Mouse (Mus musculus) layer of hippocampus, adult 11-12 months (tissue): ENCODE data around the gene Lenep.

Experiments
- DNase-seq: peaks from one replicate; pipeline ENCODE4 v3.0.0; 2022; ENCODE audit warnings: low spot score

The Lenep gene

DNA sequence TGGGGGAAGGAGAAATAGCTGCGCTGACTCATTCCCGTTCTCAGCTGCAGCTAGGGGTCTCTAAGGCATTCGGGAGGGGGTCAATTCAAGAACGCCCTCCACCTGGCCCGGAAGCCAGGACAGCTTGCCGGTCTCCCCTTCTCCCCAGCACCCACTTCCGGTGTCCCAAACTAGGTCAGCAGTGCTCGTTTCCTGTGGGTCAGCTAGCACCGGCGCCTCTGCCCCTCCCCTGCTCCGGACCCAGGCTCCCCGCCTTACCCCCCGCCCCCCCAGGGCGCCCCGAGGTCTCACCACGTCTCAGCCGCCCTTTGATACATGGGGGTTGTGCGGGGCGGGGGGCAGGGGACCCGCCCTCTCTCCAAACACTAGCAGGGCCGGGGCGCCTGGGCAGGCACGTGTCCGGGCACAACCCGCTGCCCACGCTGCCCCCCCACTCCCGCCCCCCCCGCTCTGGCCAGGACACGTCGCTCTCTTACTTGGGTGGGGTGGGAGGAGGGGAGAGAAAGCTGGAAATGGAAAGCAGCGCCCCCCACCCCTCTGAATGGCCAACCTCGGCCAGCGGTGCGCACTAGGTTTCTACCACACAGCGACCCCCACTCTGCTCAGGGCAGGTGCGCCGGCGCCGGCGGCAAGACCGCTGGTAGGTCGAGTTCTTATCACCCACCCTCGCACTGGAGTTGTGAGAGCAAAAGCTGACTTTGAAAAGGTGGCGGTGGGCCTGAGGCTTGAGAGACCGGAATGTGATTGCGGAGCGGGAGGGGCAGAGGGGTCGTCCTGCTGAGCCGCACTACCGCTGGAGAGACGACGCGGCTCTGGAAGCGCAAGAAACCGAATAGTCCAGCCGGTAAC is 10.7 kb downstream of the Lenep start:
- no peak for DNase-seq

DNA sequence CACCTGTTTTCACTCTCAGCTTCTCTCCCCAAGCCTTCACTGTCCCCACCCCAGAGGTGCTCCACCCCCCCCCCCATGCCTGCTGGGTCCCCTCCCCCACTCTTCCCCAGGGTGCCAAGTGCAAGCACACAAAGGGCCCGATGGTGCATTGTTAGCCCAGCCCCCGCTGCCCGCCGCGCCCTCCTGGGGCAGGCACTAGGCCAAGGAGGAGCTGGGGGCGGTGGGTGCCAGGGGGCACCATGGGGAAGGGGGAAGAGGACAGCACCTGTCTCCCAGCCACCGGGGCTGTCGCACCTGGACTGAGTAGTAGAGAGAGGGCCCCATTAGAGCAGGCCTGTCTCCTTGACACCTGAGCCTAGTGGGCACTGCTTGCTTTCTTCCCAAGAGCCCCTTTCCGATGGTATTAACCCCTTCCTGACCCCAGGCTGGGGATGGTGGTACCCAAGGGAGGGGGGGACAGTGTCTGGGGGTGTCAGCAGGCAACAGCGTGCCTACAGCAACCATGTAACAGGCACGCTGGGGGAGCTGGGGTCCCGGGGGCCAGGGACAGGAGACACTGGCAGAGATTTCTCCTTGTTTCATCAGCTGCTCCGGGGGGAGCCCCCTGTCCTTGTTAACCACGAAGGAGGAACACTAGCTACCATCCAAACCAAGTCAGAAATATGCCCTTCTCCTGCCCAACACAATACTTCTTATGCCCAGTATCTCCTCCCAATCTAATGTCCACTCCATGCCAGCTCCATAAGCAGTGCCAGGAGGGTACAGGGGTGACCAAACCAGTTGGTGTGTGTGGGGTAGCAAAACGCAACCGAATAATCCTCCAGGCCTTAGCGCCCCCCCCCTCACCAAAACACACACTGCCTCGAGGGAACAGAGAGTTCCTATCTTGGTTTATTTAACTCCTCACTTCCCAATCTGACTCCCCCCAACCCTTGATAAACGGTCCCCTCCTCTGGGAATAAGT is 11.6 kb downstream of the Lenep start:
- DNase-seq: no peak

DNA sequence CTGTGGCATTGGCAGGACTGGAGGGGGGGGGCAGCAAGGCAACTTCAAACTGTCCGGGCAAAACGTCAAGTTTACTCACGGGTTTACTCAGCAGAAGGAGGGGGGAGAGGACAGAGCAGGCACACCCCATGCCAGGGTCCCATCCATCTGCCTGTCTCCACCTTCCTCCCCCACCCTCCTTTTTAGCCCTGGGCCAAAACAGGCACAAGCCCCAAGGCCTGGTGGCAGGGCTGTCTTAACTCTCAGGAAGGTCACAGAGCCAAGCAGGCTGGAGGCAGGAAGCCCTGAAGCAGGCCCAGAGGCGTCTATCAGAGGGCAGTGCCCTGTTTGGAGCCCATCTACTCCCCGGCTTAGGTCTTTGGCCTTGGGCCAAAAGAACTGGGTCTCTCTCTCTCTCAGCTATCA is 12.5 kb downstream of the Lenep start:
- no peak for DNase-seq

DNA sequence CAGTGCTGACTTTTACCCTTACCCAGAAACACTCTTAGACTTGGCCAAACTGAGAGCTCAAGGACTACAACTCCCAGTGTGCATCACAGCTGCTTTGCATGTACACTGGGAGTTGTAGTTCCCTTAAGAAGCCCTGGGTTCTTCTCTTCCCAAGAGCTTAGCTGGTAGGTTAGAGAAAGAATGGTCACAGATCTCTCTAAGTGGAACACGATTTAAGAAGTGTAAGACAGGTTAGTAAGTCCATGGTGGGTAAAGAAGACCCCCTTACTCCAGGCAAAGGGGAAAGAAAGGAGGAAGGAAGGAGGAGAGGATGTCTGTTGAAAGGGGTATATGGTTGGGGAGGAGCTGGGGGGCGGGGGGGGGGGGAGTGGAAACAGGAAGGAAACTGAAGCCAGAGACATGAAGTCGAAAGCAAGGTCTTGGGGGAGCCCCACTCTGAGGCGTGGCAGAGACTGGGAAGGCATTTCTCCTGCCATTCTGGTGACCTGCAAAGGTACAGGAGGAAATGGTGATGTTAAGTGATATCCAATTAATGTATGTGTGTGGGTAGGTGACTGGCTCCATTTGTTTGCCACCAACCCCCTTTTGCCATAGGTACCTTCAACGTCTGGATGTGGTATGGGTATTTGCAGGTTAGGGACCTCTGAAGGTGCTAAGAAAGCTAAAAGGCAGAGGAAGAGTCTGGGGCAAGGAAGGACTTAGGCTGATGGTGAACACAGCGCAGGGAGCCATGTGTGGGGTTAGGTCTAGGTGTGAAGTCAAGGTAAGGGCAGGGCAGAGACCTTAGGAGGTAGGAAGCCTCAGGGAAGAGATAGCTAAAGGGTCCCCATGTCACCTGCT is 13.5 kb downstream of the Lenep start:
- no peak for DNase-seq

DNA sequence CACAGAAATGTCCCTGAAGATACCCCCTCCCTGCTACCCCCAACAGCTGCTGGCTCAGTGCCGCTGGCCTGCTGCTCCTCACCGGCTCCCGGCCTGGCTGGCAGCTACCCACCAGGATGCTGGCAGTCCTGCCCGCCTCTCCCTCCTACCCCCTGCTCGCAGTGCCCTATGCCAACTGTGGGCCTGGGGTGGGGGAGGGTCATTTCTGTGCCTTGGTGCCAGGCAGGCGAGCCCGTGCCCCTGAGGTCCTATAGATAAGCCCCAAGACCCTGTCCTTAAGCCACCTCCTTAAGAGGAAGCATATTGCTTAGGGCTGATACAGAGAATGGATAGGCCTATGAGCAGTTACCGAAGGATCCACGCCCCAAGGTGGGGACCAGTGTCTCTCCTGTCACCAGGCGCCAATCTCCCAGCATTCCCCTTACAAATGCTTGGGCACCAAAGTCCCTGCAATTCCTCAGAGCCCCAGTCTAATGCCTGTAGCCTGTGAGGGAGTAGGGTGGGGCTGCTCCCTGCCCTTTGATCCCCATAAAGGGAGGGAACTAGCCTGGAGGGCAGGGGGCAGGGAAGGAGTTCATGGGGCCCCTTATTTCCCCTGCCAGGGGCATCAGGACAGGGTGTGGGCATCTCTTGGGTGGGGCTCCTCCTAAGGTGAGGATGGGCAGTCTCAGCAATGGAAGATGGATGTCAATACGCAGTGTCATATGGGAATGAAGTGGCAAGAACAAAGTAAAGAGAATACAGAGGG is 14.3 kb downstream of the Lenep start:
- DNase-seq: no peak

DNA sequence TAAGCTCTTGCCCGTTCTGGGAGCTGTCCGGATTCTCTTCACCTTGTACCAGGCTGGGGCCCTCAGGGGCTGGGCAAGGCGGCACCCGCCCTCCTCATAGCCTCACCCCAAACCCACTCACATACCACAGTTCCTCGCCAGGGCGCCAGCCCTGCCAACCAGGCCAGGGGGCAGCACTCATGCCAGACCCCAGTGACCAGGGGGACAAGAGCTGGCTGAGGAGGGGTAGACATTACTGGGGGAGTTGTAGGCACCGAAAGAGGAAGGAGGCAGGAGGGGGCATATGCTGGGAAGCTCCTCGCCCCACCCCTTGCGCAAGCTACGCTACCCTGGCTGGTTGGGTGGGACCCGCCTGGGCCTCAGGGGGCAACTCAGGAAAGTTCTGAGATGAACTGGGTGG is 15.0 kb downstream of the Lenep start:
- DNase-seq: no peak

DNA sequence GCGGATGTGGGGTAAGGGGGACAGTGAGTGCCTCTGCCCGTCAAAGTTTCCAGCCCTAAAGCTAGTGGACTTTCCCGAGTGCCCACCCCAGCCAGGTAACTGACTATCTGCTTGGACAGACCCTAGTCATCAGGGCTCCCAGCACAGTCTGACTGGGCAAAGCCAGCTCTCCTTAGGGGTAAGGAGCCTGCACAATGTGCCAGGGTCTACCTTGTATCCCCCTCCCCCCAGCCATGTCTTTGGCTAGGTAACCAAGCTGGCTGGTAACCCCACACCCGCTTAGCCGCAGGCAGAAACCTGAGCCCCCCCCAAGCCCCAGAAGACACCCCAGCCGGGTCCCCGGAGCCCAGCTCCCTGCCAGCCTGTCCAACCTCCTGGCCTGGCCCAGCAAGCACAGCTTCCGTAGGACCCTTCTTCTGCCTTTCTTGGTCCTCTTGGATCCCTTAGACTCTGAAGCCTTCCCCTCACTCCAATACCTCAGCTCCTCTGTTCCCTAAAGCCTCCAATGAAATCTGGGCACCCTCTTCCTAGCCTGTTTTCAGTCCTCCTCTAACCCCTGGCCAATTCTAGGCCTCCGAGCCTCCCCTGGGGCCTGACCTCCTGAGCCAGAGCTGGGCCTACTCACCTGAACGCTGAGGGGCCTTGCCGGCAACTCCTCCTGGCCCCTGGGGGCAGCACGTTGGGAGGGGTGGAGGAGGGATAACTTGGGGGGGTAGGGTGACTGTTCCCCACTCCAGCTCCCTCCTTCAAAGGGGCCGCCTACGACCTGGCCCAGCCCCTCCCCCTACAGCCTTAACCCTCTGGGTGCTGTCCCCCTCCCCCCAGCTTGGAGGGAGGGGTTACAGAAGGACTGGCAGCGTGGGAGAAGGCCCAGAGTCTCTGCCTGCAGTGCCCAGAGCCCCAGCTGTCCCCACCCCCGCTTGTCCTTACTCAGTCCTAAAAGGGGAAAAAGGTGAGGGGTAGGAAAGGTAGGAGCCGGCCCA is 15.9 kb downstream of the Lenep start:
- no peak for DNase-seq

DNA sequence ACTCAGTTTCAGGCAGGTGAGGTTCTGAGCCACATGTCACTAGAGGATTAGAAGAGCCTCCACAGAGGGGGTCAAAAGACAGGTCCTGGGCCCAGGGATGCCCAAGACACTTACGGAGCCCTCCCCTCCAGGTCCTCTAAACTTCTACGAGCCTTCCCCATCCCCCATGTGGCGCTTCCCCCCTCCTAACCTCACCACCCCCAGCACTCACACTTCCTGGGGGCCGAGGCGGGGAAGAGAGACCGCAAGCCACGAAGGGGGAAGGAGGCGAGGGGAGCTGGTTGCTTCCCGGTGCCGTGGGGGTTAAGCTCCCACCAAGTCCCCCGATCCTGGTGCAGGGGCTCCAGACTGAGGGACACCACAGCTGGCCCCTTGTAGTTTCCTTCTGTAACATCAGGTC is 17.1 kb downstream of the Lenep start:
- no peak for DNase-seq

DNA sequence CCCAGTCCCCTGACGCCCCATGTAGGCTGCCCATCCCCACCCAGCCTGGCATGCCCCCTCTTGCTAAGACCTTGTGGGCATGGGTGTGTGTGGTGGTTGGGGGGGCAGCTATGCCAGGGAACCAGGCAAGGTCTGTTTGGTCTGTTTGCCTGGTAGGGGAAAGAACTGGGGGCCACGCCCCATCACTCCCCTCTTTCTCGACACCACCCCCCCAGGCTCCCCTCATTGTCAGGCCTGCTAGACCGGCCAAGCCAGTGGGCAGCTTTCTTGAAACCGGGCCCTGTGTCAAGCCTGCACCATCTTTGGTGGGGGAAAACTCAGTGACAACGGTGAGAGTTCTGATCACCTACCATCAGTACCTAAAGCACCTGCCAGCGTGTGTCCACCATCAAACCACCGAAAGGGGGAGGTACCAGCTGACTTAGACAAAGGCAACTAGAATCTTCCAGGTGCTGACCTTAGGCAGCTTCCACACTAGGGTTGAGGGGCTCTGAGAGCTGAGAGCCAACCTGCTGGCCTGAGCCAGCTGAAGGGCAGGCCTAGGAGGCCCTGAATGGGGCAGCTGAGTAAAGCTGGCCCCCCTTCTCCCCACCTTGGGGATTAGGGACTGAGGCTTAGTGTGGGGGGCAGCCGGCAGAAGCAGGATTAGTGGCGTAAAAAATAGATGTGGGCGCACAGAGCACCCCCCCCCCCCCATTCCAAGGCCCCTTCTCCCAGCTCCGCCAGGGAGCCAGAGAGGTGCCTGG is 18.1 kb downstream of the Lenep start:
- DNase-seq: no peak

DNA sequence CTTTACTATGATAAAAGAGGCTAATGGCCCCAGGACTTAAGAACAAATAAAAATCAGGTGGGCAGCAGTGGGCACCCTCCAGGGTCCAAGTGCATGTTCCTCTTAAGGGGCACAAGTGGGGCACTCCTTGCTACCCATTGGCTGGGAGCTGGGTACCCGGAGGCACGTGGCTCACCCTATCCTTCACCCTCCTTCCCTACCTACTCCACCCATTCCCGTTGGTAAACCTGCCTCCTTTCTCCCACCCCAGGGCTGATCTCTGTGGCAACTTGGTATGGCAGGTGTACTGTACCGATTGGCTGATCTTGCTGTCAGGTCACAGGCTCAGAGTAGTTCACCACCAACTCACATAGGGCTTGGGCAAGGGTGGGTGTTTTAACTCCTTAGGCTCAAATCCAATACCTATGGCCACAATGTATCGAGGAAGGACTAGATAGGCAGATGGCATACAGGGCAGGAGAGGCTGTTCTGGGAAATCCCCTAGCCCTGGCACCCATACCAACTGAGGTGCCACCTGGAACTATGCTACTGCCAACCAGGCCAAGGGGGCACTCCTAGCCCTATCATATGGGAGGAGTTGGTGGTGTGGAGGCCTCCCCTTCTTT is 18.8 kb downstream of the Lenep start:
- DNase-seq: no peak

DNA sequence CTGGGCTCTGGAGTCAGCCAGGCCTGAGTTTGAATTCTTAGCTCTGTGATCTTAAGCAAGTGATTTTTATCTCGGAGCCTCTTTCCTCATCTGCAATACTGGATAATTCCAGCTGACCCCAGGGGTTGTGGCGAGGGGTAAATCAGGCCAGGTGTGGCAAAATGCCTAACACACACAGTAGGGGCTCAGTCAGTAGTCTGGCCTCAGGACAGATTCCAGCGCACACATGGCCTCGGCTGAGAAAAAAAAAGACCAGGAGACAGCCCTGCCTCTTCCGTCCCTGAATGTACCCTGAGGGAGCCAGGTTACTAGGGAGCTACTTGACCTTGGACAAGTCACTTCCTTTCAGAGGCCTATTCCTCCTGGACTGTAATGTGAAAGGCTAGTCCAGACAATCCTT is 19.6 kb downstream of the Lenep start:
- DNase-seq: no peak

DNA sequence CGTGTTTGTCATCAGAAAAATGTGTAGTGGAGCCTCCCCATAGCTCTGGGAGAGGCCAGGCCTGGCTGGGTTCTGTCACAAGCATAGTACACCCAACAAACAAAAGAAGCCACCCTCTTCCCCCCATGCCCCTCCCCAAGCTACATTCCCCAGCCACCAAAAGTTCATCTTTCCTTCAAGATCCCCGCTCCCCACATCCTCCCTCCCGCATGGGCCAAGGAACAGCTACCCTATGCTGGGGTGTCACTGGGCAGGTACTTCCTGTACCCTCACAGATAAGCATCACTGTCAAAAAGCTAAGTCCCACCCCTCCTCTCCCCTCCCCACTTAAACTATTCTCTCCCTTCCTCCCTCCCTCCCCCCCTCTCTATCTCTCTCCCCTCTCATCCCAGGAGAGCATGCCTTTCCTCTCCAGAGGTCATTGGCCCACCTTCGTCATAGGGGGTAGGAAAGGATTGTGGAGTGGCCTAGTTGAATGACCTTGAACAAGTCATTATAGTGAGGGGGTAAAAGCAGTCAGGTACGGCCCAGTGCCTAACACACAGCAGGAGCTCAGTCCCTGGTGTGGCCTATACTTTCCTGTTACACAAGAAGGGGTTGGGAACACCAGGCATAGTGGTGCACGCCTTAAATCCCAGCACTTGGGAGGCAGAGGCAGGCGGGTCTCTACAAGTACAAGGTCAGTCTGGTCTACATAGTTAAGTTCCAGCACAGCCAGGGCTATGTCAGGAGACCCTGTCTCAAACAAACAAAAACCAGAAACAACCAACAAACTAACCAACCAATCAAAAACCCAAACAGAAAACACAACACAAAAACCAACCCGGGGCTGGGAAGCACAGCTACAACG is 20.3 kb downstream of the Lenep start:
- no peak for DNase-seq

DNA sequence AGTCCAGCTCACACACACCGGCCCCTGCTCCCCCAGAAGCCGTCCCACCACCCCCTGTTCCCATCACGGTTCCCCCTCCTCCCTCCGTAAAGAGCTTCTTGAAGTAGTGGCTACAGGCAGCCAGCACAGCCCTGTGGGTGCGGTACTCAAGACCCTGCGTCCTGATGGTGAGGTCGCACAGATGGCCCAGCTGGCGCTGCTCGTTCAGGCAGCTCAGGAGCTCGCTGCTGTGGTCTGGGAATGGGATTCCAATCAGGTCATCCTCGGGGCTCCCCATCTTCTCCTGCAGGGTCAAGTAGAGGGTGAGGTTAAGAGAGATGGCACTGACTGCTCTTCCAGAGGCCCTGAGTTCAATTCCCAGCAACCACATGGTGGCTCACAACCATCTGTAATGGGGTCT is 21.4 kb downstream of the Lenep start:
- no peak for DNase-seq

DNA sequence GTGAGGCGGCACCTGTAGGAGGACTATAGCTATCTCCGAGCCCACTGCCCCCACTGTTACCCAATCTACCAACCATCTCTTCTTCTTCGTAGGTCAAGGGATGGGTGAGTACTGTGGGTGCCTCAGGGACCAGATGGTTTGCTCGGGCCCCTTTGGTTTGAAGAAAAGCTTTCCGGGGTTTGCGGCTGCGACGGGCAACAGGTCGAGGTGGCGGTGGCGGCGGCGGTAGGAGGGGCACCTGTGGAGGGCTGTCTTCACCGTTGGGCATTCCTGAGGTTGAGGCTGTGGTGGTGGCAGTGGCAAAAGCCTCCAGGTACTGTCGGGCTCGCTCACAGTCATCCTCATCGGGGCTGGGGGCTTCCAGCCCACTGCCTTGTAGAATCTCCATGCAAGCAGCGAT is 21.9 kb downstream of the Lenep start:
- no peak for DNase-seq

DNA sequence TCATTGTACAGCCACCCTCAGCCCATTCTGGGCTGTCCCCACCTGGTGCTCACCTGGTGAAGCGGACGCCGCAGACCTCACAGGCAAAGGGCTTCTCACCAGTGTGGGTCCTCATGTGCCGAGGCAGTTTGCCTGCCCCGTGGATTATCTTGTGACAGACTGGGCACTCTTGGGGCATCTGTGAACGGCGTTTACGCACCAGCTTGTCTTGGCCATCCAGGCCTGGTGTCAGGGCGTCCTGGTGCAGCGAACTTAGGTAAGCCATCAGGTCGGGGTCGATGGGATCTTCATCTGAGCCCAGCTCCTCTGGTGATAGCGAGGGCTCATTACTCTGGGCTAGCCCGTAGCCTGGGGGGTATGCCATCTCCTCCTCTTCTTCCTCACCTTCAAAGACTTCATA is 22.3 kb downstream of the Lenep start:
- no peak for DNase-seq

DNA sequence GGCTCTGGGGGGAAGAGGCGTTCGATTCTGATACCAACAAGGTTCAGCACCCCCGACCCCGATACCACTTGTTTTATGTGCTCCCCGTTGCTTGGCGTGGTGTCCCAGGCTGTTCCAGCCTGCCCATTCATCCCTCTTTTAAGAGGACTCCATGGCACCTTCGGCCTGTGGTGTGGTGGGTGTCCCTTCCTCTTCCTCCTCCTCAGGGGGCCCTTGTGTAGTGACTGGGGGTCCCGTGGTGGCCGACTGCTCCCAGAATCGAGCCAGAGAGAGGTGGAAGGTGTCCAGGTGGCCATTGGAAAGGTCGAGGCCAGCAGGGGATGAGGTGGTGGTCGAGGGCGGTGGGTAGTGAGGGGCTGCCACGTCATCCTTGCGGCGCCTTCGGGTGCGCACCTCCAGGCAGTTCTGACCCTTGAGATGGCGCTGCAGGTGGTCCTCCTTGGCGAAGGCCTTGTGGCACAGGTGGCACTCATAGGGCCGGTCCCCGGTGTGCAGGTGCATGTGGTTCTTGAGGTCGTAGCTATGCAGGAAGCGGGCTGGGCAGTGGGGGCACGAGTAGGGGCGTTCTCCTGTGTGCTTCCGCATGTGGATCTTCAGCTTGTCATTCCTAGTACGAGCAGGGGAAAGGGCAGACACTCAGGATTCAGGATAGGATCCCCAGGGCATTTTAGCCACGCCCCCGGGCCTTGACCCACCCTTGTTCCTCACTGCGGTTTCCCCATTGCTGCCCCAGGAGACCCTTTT is 23.0 kb downstream of the Lenep start:
- no peak for DNase-seq

DNA sequence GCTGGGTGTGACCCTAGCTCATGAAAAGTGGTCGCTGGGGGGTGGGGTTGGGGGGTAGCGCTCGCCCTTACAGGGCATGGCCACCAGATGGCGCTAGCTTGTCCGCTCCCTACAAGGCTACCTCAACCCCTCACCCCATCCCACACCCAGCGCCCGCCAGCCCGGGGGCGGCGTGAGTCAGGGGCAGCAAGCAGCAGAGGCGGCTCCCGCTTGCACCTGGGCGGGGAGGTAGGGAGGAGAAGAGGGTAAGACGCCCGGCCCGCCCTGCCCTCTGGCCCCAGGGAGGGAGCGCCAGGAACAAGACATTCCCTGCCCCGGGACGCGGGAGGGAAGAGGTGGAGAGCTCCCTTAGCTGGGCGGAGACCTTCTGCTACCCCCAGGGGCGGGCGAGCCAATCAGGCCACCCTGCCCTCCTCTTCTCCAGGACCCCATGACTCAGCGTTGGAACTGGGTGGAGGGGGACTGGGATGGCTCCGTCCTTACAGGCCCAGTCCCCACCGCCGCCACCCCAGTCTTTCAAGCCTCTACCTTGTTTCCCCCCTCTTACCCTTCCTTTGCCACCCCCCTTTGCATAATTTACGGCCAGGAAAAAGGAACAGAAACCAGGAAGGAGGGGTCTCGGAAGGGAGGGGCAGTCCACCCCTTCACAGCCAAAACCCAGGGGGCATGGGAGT is 24.1 kb downstream of the Lenep start:
- no peak for DNase-seq
